In the genomic region with DNA sequence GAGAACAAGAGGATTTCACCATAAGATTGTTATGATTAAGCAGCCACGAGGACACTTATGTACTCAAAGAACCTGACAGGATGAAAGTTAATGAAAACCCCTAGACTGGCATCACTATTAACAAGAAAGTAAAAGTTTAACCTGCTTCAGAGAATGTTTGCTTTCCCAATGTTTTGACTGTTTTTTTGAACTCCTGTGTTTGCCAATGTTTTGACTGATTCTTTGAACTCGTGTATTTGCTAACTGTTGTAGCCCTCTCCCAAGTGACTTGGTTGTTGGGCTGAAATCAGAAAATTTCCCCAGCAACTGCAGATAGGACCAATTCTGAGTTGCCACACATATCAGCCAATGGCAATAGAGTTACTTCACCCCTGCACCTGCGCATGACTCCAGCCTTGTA, we compare ENCODE assay signal across 29 mouse cellular contexts.
DNase-seq lines count a peak whose midpoint lies in the region; ATAC-seq lines count a peak whose summit lies in the region.
"Had no signal": no experiment of that assay in that cellular context is flagged by ENCODE, and none has a peak within 500 bp of the region (broad histone marks: within the 10 kb centered on the region; RNA-seq: fewer than 3 reads in every experiment).

No protein-coding gene starts in this region.

- peak; percentile 41; the same call in 1 of the 2 replicates for ATAC-seq in liver, embryonic 13.5 days (ENCODE audit: low read depth)
- peak; percentile 58 for ATAC-seq in liver, embryonic 15.5 days (ENCODE audit: insufficient read depth)
- ATAC-seq: forebrain, embryonic 15.5 days; hindbrain, postnatal 0 days; Patski had no signal

- H3K27ac ChIP-seq in liver, embryonic 13.5 days = no peak overlapping the region
- no peak overlapping the region for H3K27ac ChIP-seq in liver, embryonic 15.5 days (replicated peaks)
- H3K27ac ChIP-seq: embryonic facial prominence, embryonic 12.5 days; embryonic facial prominence, embryonic 15.5 days; forebrain, embryonic 12.5 days; forebrain, embryonic 15.5 days; heart, adult 2 months; heart, embryonic 10.5 days; heart, embryonic 13.5 days; hindbrain, embryonic 14.5 days; hindbrain, postnatal 0 days had no signal

- no peaks in the 10 kb centered on the region for H3K27me3 ChIP-seq in liver, embryonic 13.5 days
- H3K27me3 ChIP-seq in liver, embryonic 15.5 days = no peaks in the 10 kb centered on the region
- H3K27me3 ChIP-seq: CH12.LX; embryonic facial prominence, embryonic 12.5 days; embryonic facial prominence, embryonic 15.5 days; forebrain, embryonic 12.5 days; forebrain, embryonic 15.5 days; heart, embryonic 13.5 days; Patski had no signal

- no peak overlapping the region for H3K9ac ChIP-seq in liver, embryonic 13.5 days
- H3K9ac ChIP-seq in liver, embryonic 15.5 days = no peak overlapping the region
- H3K9ac ChIP-seq: embryonic facial prominence, embryonic 12.5 days; embryonic facial prominence, embryonic 15.5 days; forebrain, embryonic 12.5 days; forebrain, embryonic 15.5 days; heart, embryonic 13.5 days; hindbrain, embryonic 14.5 days had no signal

- no peaks in the 10 kb centered on the region for H3K4me1 ChIP-seq in liver, embryonic 13.5 days (replicated peaks)
- no peaks in the 10 kb centered on the region for H3K4me1 ChIP-seq in liver, embryonic 15.5 days (replicated peaks)
- H3K4me1 ChIP-seq: embryonic facial prominence, embryonic 12.5 days; embryonic facial prominence, embryonic 15.5 days; forebrain, embryonic 12.5 days; forebrain, embryonic 15.5 days; heart, embryonic 10.5 days; heart, embryonic 13.5 days had no signal

- peaks cover 35% of the 10 kb centered on the region for H3K9me3 ChIP-seq in liver, embryonic 13.5 days (replicated peaks)
- no peaks in the 10 kb centered on the region for H3K9me3 ChIP-seq in liver, embryonic 15.5 days (replicated peaks)
- H3K9me3 ChIP-seq: embryonic facial prominence, embryonic 12.5 days had no signal

- H3K4me3 ChIP-seq in liver, embryonic 13.5 days (replicated peaks) = no peak overlapping the region
- H3K4me3 ChIP-seq in liver, embryonic 15.5 days (replicated peaks) = no peak overlapping the region
- H3K4me3 ChIP-seq: embryonic facial prominence, embryonic 12.5 days; embryonic facial prominence, embryonic 15.5 days; forebrain, embryonic 12.5 days; forebrain, embryonic 15.5 days; heart, adult 2 months; heart, embryonic 10.5 days; heart, embryonic 13.5 days had no signal

- peak; percentile 76 for DNase-seq in kidney, adult 9 months
- no peak for DNase-seq in kidney, postnatal 4 days
- DNase-seq in liver, embryonic 13.5 days = no peak
- no peak for DNase-seq in thymus, postnatal 36 days
- DNase-seq in T-cell, adult 2 months (ENCODE audit: low spot score) = no peak
- DNase-seq: adrenal gland, adult 2 months; adrenal gland, postnatal 14 days; B cell, adult 2 months; cerebellum, adult 11 months; cerebellum, adult 2 months; cerebellum, adult 9-11 months; cerebellum, postnatal 25 days; gastrocnemius, postnatal 10 days; gastrocnemius, postnatal 36 days; heart, adult 2 months; heart, postnatal 14 days; heart, postnatal 4 days had no signal

- no peak overlapping the region for H3K4me2 ChIP-seq in liver, embryonic 13.5 days
- no peak overlapping the region for H3K4me2 ChIP-seq in liver, embryonic 15.5 days
- H3K4me2 ChIP-seq: embryonic facial prominence, embryonic 12.5 days; embryonic facial prominence, embryonic 15.5 days; forebrain, embryonic 12.5 days; forebrain, embryonic 15.5 days; heart, embryonic 13.5 days; hindbrain, embryonic 14.5 days had no signal

- no peaks in the 10 kb centered on the region for H3K36me3 ChIP-seq in liver, embryonic 13.5 days
- H3K36me3 ChIP-seq in liver, embryonic 15.5 days (replicated peaks) = no peaks in the 10 kb centered on the region
- H3K36me3 ChIP-seq: embryonic facial prominence, embryonic 12.5 days; embryonic facial prominence, embryonic 15.5 days; forebrain, embryonic 12.5 days; forebrain, embryonic 15.5 days; G1E; heart, embryonic 10.5 days; heart, embryonic 13.5 days had no signal

- 47% methylated on average over 3 of the region's 3 CpGs for WGBS in liver, embryonic 13.5 days (ENCODE audit: insufficient replicate concordance)
- 46% methylated on average over 3 of the region's 3 CpGs for WGBS in liver, embryonic 15.5 days (ENCODE audit: insufficient replicate concordance)
